Mouse (Mus musculus) lung, adult 2 months (tissue): ENCODE measurements at regions not wholly inside any gene's neighbourhood (a gene's known extent, or its start where the extent isn't known, plus 50 kb on each side); places are given as distances from the start of the nearest gene placed in this dataset.

Experiments
- CTCF ChIP-seq: fragments of 200-500 bp; IDR thresholded peaks from 2 replicates; pipeline ENCODE4 v1.5.1; 2011; ENCODE audit warnings: mild to moderate bottlenecking, low read length, control low read depth; ENCODE audit not compliant: insufficient read depth
- POLR2A ChIP-seq: fragments of 200-500 bp; IDR thresholded peaks from 2 replicates; pipeline ENCODE4 v1.6.1; 2011; ENCODE audit warnings: low read depth, mild to moderate bottlenecking, control low read depth, low read length, borderline replicate concordance; ENCODE audit errors: extremely low read depth

DNA sequence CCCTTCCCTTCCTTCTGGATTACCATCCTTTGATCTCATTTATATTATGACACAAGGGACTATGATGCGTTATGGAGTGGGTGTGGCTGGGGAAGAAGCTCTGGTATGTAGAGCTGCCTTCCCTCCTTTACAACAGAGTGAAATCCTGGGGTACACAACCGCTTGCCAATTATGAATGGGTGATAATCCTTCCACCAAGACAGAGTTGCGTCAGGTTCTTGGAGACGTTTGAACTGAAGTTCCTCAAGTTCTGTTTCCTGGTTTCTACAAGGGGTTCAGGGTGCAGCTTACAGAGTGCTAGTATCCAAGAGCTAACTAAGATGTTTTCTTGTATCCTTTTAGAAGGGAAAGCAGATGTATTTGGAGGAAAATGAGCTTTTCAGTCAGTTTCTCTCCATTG is 92.2 kb downstream of the D16Ertd472e start:
- TF ChIP-seq CTCF (no peak), POLR2A (no peak)
